Mouse (Mus musculus): ENCODE data around the gene Catsperz. TPM values are rescaled to one million over a fixed set of nuclear protein-coding genes. Genes with fewer than 3 reads are reported as not detected.
"Not testable (repeated sequence)": the region's sequence is repeated elsewhere in the genome, so short reads cannot be mapped to it uniquely, and the experiment has no call there.

The Catsperz gene
- polyA plus RNA-seq, 1 experiment from 2014 or later, result 2.5 TPM

GRCm38 (mm10) chr19:6904846-6905245, 20.3 kb downstream of the Catsperz start:
- Histone ChIP-seq H3K4me2 (ENCODE audit: low read depth, low read length) (no peak overlapping the region), H3K4me1 (replicated peaks; ENCODE audit: control insufficient read depth, insufficient read depth, low read length) (peaks cover 11% of the 10 kb centered on the region), H3K36me3 (ENCODE audit: control insufficient read depth, insufficient read depth, low read length) (peaks cover 8% of the 10 kb centered on the region), H3K4me3 (ENCODE audit: low read length) (no peak overlapping the region), H3K27me3 (ENCODE audit: control insufficient read depth, insufficient read depth, low read depth, low read length) (no peaks in the 10 kb centered on the region), H3K9me3 (ENCODE audit: control insufficient read depth, low read length) (no peaks in the 10 kb centered on the region), H3K27ac (ENCODE audit: low read length) (no peak overlapping the region), H3K9ac (ENCODE audit: low read length) (no peak overlapping the region)
- ATAC-seq (ENCODE audit: low read depth), result no peak
- WGBS, result 81% methylated on average over 2 of the region's 2 CpGs

DNA sequence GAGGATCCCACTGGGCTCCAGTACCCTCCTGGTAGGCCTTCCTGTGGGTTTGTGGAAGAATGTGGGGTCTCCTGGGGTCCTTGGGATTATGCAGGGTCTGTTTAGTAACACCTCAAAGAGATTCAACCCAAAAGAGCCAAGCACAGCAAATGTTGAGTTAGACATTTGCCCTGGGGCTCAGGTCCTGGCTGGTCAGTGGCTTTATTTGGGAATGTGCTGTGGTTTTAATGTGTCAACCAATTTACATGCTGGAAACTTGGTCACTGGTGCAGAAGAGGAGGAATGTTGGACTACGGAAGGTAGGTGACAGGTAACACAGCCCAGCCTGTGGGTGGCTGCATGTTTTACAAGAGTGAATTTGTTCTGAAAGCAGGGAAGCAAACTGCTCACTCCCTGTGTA, 22.1 kb downstream of the Catsperz start:
- H3K27me3 ChIP-seq (ENCODE audit: control insufficient read depth, insufficient read depth, low read depth, low read length), result no peaks in the 10 kb centered on the region
- H3K4me3 ChIP-seq (ENCODE audit: low read length), result no peak overlapping the region
- no peak overlapping the region for H3K9ac ChIP-seq (ENCODE audit: low read length)
- no peak for ATAC-seq (ENCODE audit: low read depth)
- peaks cover 8% of the 10 kb centered on the region for H3K36me3 ChIP-seq (ENCODE audit: control insufficient read depth, insufficient read depth, low read length)
- 89% methylated on average over 1 of the region's 1 CpGs for WGBS
- no peaks in the 10 kb centered on the region for H3K9me3 ChIP-seq (ENCODE audit: control insufficient read depth, low read length)
- H3K4me1 ChIP-seq (replicated peaks; ENCODE audit: control insufficient read depth, insufficient read depth, low read length), result peaks cover 3% of the 10 kb centered on the region
- H3K4me2 ChIP-seq (ENCODE audit: low read depth, low read length), result no peak overlapping the region
- H3K27ac ChIP-seq (ENCODE audit: low read length), result no peak overlapping the region

GRCm38 (mm10) chr19:6899641-6900040, 25.5 kb downstream of the Catsperz start:
- no peak overlapping the region for H3K4me3 ChIP-seq (ENCODE audit: low read length)
- H3K9me3 ChIP-seq (ENCODE audit: control insufficient read depth, low read length), result no peaks in the 10 kb centered on the region
- no peak overlapping the region for H3K9ac ChIP-seq (ENCODE audit: low read length)
- no peak overlapping the region for H3K4me2 ChIP-seq (ENCODE audit: low read depth, low read length)
- H3K27ac ChIP-seq (ENCODE audit: low read length), result no peak overlapping the region
- H3K36me3 ChIP-seq (ENCODE audit: control insufficient read depth, insufficient read depth, low read length), result no peaks in the 10 kb centered on the region
- H3K4me1 ChIP-seq (replicated peaks; ENCODE audit: control insufficient read depth, insufficient read depth, low read length), result no peaks in the 10 kb centered on the region
- ATAC-seq (ENCODE audit: low read depth), result no peak
- 78% methylated on average over 4 of the region's 4 CpGs for whole genome bisulfite sequencing
- no peaks in the 10 kb centered on the region for H3K27me3 ChIP-seq (ENCODE audit: control insufficient read depth, insufficient read depth, low read depth, low read length)

DNA sequence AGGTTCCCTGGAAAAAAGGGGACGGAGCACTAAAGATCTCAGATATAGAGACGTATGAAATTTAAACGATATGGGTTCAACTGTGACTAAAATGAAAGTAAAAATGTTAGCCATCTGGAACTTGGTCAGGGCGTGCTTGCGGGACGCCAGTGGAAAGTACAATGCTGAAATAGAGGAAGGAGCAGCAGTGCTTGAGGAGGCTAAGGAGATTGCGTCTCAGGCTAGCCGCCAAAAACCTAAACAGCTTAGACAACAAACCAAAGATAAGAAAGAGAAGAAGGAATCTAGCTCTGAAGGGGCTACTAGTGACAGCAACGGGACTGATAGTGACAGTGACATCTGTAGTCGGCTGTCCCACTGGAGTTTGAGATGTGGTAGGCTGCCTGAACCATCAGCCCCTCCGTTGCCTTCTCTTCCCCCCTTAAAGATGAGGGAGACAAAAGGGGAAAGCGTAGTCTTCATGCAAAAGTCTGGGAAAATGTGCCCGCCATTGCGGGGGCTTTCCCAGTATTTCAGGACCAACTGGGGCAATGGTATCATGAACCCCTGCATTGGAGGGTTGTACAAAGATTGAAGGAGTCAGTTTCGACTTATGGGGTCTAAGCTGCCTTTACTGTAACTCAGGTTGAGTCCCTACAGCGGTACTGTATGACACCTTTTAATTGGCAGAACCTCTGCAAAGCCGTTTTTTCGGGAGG, 29.4 kb downstream of the Catsperz start:
- H3K9ac ChIP-seq (ENCODE audit: low read length); ATAC-seq (ENCODE audit: low read depth): not testable (repeated sequence)

DNA sequence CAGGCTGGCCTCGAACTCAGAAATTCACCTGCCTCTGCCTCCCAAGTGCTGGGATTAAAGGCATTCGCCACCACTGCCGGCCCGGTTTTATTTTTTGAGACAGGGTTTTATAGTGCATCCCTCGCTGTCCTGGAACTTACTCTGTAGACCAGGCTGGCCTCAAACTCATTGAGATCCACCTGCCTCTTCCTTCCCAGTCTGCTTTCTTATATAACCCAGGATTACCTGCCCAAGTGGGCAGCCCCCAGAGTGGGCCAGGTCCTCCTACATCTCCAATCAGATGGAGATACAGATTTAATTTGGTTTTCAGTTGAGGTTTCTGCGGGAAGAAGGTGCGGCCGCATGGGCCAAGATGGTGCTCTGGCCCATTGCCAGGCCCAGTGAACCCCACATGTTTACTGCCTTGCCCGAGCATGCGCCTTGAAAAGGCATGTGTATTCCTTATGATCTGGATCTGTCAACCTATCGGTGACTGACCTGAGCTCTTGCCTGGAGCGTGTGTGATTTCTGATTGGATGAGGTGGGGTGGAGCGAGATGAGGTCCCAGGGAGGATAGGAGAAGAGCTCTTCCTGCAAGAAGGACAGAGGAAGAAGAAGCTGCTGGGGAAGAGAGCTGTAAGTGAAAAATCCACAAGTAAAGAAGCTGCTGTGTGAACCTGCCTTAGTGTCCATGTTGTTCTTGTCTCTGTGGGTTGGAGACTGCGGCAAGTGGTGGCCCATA, 31.3 kb downstream of the Catsperz start:
- H3K27ac ChIP-seq (ENCODE audit: low read length), result no peak overlapping the region
- H3K27me3 ChIP-seq (ENCODE audit: control insufficient read depth, insufficient read depth, low read depth, low read length), result no peaks in the 10 kb centered on the region
- ATAC-seq (ENCODE audit: low read depth), result no peak
- H3K4me2 ChIP-seq (ENCODE audit: low read depth, low read length), result no peak overlapping the region
- no peaks in the 10 kb centered on the region for H3K4me1 ChIP-seq (replicated peaks; ENCODE audit: control insufficient read depth, insufficient read depth, low read length)
- 90% methylated on average over 14 of the region's 14 CpGs for WGBS
- no peaks in the 10 kb centered on the region for H3K36me3 ChIP-seq (ENCODE audit: control insufficient read depth, insufficient read depth, low read length)
- H3K9ac ChIP-seq (ENCODE audit: low read length), result no peak overlapping the region
- no peaks in the 10 kb centered on the region for H3K9me3 ChIP-seq (ENCODE audit: control insufficient read depth, low read length)
- H3K4me3 ChIP-seq (ENCODE audit: low read length), result no peak overlapping the region

More for the DNA sequence above, 29.4 kb downstream of the Catsperz start:
- H3K27me3 ChIP-seq (ENCODE audit: control insufficient read depth, insufficient read depth, low read depth, low read length); H3K36me3 ChIP-seq (ENCODE audit: control insufficient read depth, insufficient read depth, low read length); H3K4me3 ChIP-seq (ENCODE audit: low read length); H3K4me1 ChIP-seq (replicated peaks; ENCODE audit: control insufficient read depth, insufficient read depth, low read length); H3K4me2 ChIP-seq (ENCODE audit: low read depth, low read length); H3K9me3 ChIP-seq (ENCODE audit: control insufficient read depth, low read length); H3K27ac ChIP-seq (ENCODE audit: low read length): not testable (repeated sequence)
- WGBS, result 78% methylated on average over 18 of the region's 18 CpGs

DNA sequence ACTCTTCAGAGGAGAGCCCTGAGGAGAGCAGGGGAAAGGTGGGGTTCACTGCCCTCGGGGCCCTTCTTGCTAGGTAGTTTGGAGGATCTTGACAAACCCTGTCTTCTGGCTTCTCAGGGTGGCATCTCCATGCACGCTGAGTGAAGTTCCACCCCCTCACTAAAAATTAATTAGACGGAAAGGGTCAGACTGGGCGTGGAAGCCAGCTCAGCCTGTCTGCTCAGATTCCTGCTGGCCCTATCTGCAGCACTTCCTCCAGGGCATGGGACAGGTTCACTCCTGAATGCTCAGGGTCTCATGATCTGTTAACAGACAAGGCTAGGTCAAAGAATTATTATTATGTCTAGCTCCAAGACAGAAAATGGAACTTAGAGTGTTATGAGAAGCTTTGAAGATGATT, 32.7 kb downstream of the Catsperz start:
- ATAC-seq (ENCODE audit: low read depth), result no peak
- Histone ChIP-seq H3K9ac (ENCODE audit: low read length) (no peak overlapping the region), H3K4me1 (replicated peaks; ENCODE audit: control insufficient read depth, insufficient read depth, low read length) (no peaks in the 10 kb centered on the region), H3K4me2 (ENCODE audit: low read depth, low read length) (no peak overlapping the region), H3K9me3 (ENCODE audit: control insufficient read depth, low read length) (no peaks in the 10 kb centered on the region), H3K27me3 (ENCODE audit: control insufficient read depth, insufficient read depth, low read depth, low read length) (no peaks in the 10 kb centered on the region), H3K36me3 (ENCODE audit: control insufficient read depth, insufficient read depth, low read length) (no peaks in the 10 kb centered on the region), H3K4me3 (ENCODE audit: low read length) (no peak overlapping the region), H3K27ac (ENCODE audit: low read length) (no peak overlapping the region)
- WGBS, result 49% methylated on average over 4 of the region's 4 CpGs

GRCm38 (mm10) chr19:6877965-6878364, 47.2 kb downstream of the Catsperz start:
- no peaks in the 10 kb centered on the region for H3K4me1 ChIP-seq (replicated peaks; ENCODE audit: control insufficient read depth, insufficient read depth, low read length)
- ATAC-seq (ENCODE audit: low read depth), result no peak
- H3K9me3 ChIP-seq (ENCODE audit: control insufficient read depth, low read length), result peaks cover 7% of the 10 kb centered on the region
- no peaks in the 10 kb centered on the region for H3K27me3 ChIP-seq (ENCODE audit: control insufficient read depth, insufficient read depth, low read depth, low read length)
- H3K27ac ChIP-seq (ENCODE audit: low read length), result no peak overlapping the region
- no peaks in the 10 kb centered on the region for H3K36me3 ChIP-seq (ENCODE audit: control insufficient read depth, insufficient read depth, low read length)
- 74% methylated on average over 4 of the region's 4 CpGs for WGBS
- H3K4me3 ChIP-seq (ENCODE audit: low read length), result no peak overlapping the region
- no peak overlapping the region for H3K9ac ChIP-seq (ENCODE audit: low read length)
- no peak overlapping the region for H3K4me2 ChIP-seq (ENCODE audit: low read depth, low read length)

DNA sequence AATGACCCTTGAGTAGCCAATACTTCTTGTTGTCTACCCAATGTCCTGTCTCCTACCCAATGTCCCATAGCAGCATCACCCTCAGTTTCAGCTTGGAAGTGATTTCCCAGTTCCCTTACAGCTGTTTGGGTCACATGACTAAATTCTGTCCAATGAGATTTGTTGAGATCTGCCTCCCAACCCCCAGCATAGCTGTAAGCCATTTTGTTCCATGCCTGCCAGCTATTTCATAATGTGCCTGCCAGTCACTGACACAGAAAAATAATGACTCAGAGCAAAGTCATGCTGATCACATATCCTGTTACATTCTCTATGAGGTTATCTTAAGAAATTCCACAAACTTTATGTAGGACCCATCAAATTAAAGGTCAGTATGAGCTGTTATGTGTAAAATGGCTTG, 48.4 kb downstream of the Catsperz start:
- no peak for ATAC-seq (ENCODE audit: low read depth)
- Histone ChIP-seq H3K27ac (ENCODE audit: low read length) (no peak overlapping the region), H3K4me1 (replicated peaks; ENCODE audit: control insufficient read depth, insufficient read depth, low read length) (no peaks in the 10 kb centered on the region), H3K9me3 (ENCODE audit: control insufficient read depth, low read length) (peaks cover 7% of the 10 kb centered on the region), H3K36me3 (ENCODE audit: control insufficient read depth, insufficient read depth, low read length) (no peaks in the 10 kb centered on the region), H3K9ac (ENCODE audit: low read length) (no peak overlapping the region), H3K27me3 (ENCODE audit: control insufficient read depth, insufficient read depth, low read depth, low read length) (no peaks in the 10 kb centered on the region), H3K4me2 (ENCODE audit: low read depth, low read length) (no peak overlapping the region), H3K4me3 (ENCODE audit: low read length) (no peak overlapping the region)

DNA sequence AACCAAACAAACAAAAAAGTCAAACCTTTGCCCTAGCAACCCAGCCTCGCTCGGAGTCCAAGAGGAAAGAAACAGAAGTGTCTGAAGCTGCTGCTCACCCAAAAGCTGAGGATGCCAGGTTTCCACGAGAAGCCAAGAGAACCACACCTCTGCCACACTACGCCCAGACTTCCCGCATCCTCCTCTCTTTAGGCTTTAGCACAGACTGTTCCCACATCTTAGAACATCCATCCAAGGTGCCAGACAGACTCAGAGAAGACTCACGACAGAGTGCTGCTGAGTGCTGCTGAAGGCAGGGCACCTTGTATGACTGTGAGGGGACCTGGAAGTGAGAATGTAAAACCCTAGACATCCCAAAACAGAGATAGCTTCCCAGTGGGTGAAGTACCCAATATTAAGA, 49.3 kb downstream of the Catsperz start:
- Histone ChIP-seq H3K27ac (ENCODE audit: low read length) (no peak overlapping the region), H3K27me3 (ENCODE audit: control insufficient read depth, insufficient read depth, low read depth, low read length) (no peaks in the 10 kb centered on the region), H3K4me1 (replicated peaks; ENCODE audit: control insufficient read depth, insufficient read depth, low read length) (no peaks in the 10 kb centered on the region), H3K4me2 (ENCODE audit: low read depth, low read length) (no peak overlapping the region), H3K9me3 (ENCODE audit: control insufficient read depth, low read length) (peaks cover 7% of the 10 kb centered on the region), H3K9ac (ENCODE audit: low read length) (no peak overlapping the region), H3K36me3 (ENCODE audit: control insufficient read depth, insufficient read depth, low read length) (no peaks in the 10 kb centered on the region), H3K4me3 (ENCODE audit: low read length) (no peak overlapping the region)
- no peak for ATAC-seq (ENCODE audit: low read depth)
- 81% methylated on average over 6 of the region's 6 CpGs for WGBS
